Mouse (Mus musculus): ENCODE measurements around the gene Kremen2. TPM values are rescaled to one million over a fixed set of nuclear protein-coding genes. Genes with fewer than 3 reads are reported as not detected.

The Kremen2 gene
- total and polyA plus RNA-seq, 2 experiments, result 0.06 TPM; not detected in 1

DNA sequence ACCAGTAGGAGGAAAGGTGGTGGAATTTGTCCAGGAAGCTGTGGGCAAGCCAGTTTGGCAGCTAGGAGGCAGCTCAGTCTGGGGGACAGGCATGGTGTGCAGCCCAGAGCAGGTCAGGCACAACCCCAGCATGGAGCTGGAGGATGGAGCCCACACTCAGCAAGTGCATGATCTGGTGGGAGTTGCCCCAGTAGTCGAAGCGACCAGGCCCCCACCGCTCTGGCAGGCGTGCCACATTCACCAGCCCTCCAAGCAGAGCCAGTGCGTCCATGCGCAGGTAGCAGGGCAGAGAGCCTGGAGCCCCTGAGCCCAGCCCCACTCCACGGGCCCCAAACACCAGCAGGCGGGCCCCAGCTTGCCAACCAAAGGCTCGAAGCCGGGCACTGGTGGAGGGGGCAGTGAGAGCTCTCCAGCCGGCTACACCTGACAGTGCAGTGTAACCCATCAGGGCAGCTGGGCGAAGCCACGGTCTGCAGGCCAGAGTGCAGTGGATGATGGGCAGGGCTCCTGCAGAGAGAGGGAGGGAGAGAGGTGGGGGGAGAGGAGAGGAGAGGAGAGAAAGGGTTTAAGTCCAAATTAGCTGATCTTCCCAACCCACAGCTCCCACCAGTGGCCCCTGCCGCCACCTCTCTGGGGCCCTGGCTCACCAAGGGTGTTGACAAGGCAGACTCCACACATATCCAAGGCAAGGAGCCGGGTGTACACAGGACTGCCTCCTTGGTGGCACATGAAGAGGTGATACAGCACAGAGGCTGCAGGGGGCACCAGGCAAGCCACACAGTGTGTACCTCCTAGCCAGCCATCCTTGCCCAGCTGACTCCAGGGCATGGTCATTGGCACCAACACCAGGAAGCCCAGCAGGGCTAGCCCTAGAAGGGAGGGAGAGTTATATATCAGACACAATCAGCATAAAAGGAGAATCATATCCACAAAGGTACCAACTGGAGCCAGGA is 7.9 kb downstream of the Kremen2 start:
- Histone ChIP-seq H3K27me3 (ENCODE audit: control insufficient read depth, insufficient read depth, low read length) (peaks cover 12% of the 10 kb centered on the region), H3K36me3 (ENCODE audit: control insufficient read depth, insufficient read depth, low read length) (no peaks in the 10 kb centered on the region), H3K4me3 (ENCODE audit: insufficient read depth, low read depth, low read length) (no peak overlapping the region), H3K4me1 (ENCODE audit: control insufficient read depth, insufficient read depth, low read length) (peaks cover 2% of the 10 kb centered on the region; the same call in 1 of the 2 replicates), H3K27ac (replicated peaks; ENCODE audit: insufficient read depth, low read depth, low read length) (no peak overlapping the region), H3K9ac (ENCODE audit: low read depth, low read length) (no peak overlapping the region), H3K79me2 (ENCODE audit: control insufficient read depth, insufficient read depth, low read length) (no peaks in the 10 kb centered on the region)
- TF ChIP-seq POLR2A (IDR thresholded peaks at IDR 0.05; ENCODE audit: extremely low read depth, insufficient read depth, low read length), result no peak
- TF ChIP-seq CTCF (IDR thresholded peaks at IDR 0.05; ENCODE audit: low read depth, low read length), result 0 out of 2 replicates have a peak, but pooled peaks have one; percentile 1
- 94% methylated on average over 15 of the region's 15 CpGs for WGBS
- no peak for DNase-seq (ENCODE audit: extremely low read depth, low read depth, low spot score)

DNA sequence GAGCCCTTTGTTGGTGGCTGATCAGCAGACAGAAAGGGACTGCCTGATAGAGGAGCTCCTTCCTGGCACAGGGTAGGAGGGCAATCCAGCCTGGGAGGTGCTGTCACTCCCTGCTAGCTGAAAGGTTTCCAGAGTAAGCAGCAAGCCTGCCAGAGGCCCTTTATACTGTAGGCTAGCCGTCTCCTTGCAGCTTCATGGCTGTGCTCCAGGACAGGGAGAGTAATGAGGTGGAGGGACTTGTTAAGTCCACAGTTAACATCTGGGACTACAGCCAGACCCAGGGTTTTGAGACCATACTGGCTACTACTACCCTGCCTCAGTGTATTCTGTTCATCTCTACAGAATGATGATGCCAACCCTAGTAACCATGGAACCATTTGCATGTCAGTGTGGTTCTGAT is 11.3 kb downstream of the Kremen2 start:
- WGBS, result 10% methylated on average over 1 of the region's 1 CpGs
- Histone ChIP-seq H3K4me3 (ENCODE audit: insufficient read depth, low read depth, low read length) (no peak overlapping the region), H3K27me3 (ENCODE audit: control insufficient read depth, insufficient read depth, low read length) (no peaks in the 10 kb centered on the region), H3K9ac (ENCODE audit: low read depth, low read length) (no peak overlapping the region), H3K4me1 (ENCODE audit: control insufficient read depth, insufficient read depth, low read length) (no peaks in the 10 kb centered on the region), H3K36me3 (ENCODE audit: control insufficient read depth, insufficient read depth, low read length) (no peaks in the 10 kb centered on the region), H3K79me2 (ENCODE audit: control insufficient read depth, insufficient read depth, low read length) (no peaks in the 10 kb centered on the region), H3K27ac (replicated peaks; ENCODE audit: insufficient read depth, low read depth, low read length) (no peak overlapping the region)
- DNase-seq (ENCODE audit: extremely low read depth, low read depth, low spot score), result no peak
- TF ChIP-seq CTCF (IDR thresholded peaks at IDR 0.05; ENCODE audit: low read depth, low read length), result no peak
- TF ChIP-seq POLR2A (IDR thresholded peaks at IDR 0.05; ENCODE audit: extremely low read depth, insufficient read depth, low read length), result no peak

GRCm38 (mm10) chr17:23730441-23730840 is 15.2 kb downstream of the Kremen2 start:
- H3K9ac ChIP-seq (ENCODE audit: low read depth, low read length), result no peak overlapping the region
- no peaks in the 10 kb centered on the region for H3K79me2 ChIP-seq (ENCODE audit: control insufficient read depth, insufficient read depth, low read length)
- H3K27ac ChIP-seq (replicated peaks; ENCODE audit: insufficient read depth, low read depth, low read length), result no peak overlapping the region
- no peaks in the 10 kb centered on the region for H3K36me3 ChIP-seq (ENCODE audit: control insufficient read depth, insufficient read depth, low read length)
- TF ChIP-seq POLR2A (IDR thresholded peaks at IDR 0.05; ENCODE audit: extremely low read depth, insufficient read depth, low read length), result no peak
- TF ChIP-seq CTCF (IDR thresholded peaks at IDR 0.05; ENCODE audit: low read depth, low read length), result no peak
- no peak overlapping the region for H3K4me3 ChIP-seq (ENCODE audit: insufficient read depth, low read depth, low read length)
- 0 out of 2 replicates have a peak, but pooled peaks cover 3% of the 10 kb centered on the region for H3K4me1 ChIP-seq (ENCODE audit: control insufficient read depth, insufficient read depth, low read length)
- 71% methylated on average over 1 of the region's 1 CpGs for WGBS
- no peaks in the 10 kb centered on the region for H3K27me3 ChIP-seq (ENCODE audit: control insufficient read depth, insufficient read depth, low read length)
- no peak for DNase-seq (ENCODE audit: extremely low read depth, low read depth, low spot score)

- WGBS, result 1% methylated on average over 20 of the region's 20 CpGs
- H3K4me3 ChIP-seq (ENCODE audit: insufficient read depth, low read depth, low read length), result peak overlapping the region; percentile 76
- no peaks in the 10 kb centered on the region for H3K27me3 ChIP-seq (ENCODE audit: control insufficient read depth, insufficient read depth, low read length)
- H3K4me1 ChIP-seq (ENCODE audit: control insufficient read depth, insufficient read depth, low read length), result 0 out of 2 replicates have a peak, but pooled peaks cover 3% of the 10 kb centered on the region
- H3K9ac ChIP-seq (ENCODE audit: low read depth, low read length), result peak overlapping the region; percentile 75
- no peaks in the 10 kb centered on the region for H3K36me3 ChIP-seq (ENCODE audit: control insufficient read depth, insufficient read depth, low read length)
- H3K27ac ChIP-seq (replicated peaks; ENCODE audit: insufficient read depth, low read depth, low read length), result no peak overlapping the region
- TF ChIP-seq CTCF (IDR thresholded peaks at IDR 0.05; ENCODE audit: low read depth, low read length) (no peak), POLR2A (IDR thresholded peaks at IDR 0.05; ENCODE audit: extremely low read depth, insufficient read depth, low read length) (no peak)
- DNase-seq (ENCODE audit: extremely low read depth, low read depth, low spot score), result peak; percentile 33
- H3K79me2 ChIP-seq (ENCODE audit: control insufficient read depth, insufficient read depth, low read length), result no peaks in the 10 kb centered on the region
Measured at GRCm38 (mm10) chr17:23726758-23727142, 18.9 kb downstream of the Kremen2 start.

GRCm38 (mm10) chr17:23725999-23726757 is 19.5 kb downstream of the Kremen2 start, which contains the start of gene Pkmyt1:
Gene Pkmyt1, plus strand, starts transcription at chr17:23726336.
- Histone ChIP-seq H3K27me3 (ENCODE audit: control insufficient read depth, insufficient read depth, low read length) (no peaks in the 10 kb centered on the region), H3K36me3 (ENCODE audit: control insufficient read depth, insufficient read depth, low read length) (no peaks in the 10 kb centered on the region), H3K27ac (replicated peaks; ENCODE audit: insufficient read depth, low read depth, low read length) (peak within 1 kb of the TSS; percentile 39), H3K79me2 (ENCODE audit: control insufficient read depth, insufficient read depth, low read length) (no peaks in the 10 kb centered on the region), H3K4me3 (ENCODE audit: insufficient read depth, low read depth, low read length) (peak within 1 kb of the TSS; percentile 76), H3K4me1 (ENCODE audit: control insufficient read depth, insufficient read depth, low read length) (0 out of 2 replicates have a peak, but pooled peaks cover 3% of the 10 kb centered on the region), H3K9ac (ENCODE audit: low read depth, low read length) (peak within 1 kb of the TSS; percentile 75)
- peak; percentile 73 for DNase-seq (ENCODE audit: extremely low read depth, low read depth, low spot score)
- 0 out of 2 replicates have a peak, but pooled peaks have one; percentile 8 for TF ChIP-seq CTCF (IDR thresholded peaks at IDR 0.05; ENCODE audit: low read depth, low read length)
- peak; percentile 53 for TF ChIP-seq POLR2A (IDR thresholded peaks at IDR 0.05; ENCODE audit: extremely low read depth, insufficient read depth, low read length)
- 1% methylated on average over 73 of the region's 73 CpGs for WGBS

All from liver, adult 2 months (tissue).